Mouse (Mus musculus): ENCODE measurements around the gene Taf1a.
"Not testable (repeated sequence)": the region's sequence is repeated elsewhere in the genome, so short reads cannot be mapped to it uniquely, and the experiment has no call there.

The Taf1a gene

GRCm38 (mm10) chr1:183388426-183389406 lies at the start of gene Taf1a:
Gene Taf1a (plus strand): TSS chr1:183388981.
- DNase-seq: peak; percentile 99

GRCm38 (mm10) chr1:183342902-183343301 lies 45.9 kb upstream of the Taf1a start:
- peak; percentile 66 for DNase-seq

GRCm38 (mm10) chr1:183344886-183345816 lies 43.6 kb upstream of the Taf1a start:
- DNase-seq: peak; percentile 99

- DNase-seq: no peak
Measured at GRCm38 (mm10) chr1:183345817-183346195, 43.0 kb upstream of the Taf1a start.

GRCm38 (mm10) chr1:183349840-183350239 lies 38.9 kb upstream of the Taf1a start:
- peak; percentile 84 for DNase-seq

- DNase-seq: peak; percentile 55
Measured at GRCm38 (mm10) chr1:183358901-183359300, 29.9 kb upstream of the Taf1a start.

- DNase-seq: no peak
Measured at GRCm38 (mm10) chr1:183362301-183362700, 26.5 kb upstream of the Taf1a start.

- peak; percentile 52 for DNase-seq
Measured at GRCm38 (mm10) chr1:183362729-183363576, 25.8 kb upstream of the Taf1a start.

- DNase-seq: no peak
Measured at GRCm38 (mm10) chr1:183363577-183363867, 25.3 kb upstream of the Taf1a start.

GRCm38 (mm10) chr1:183366361-183366760 lies 22.4 kb upstream of the Taf1a start:
- DNase-seq: no peak

GRCm38 (mm10) chr1:183368601-183369400 lies 20.0 kb upstream of the Taf1a start:
- no peak for DNase-seq

GRCm38 (mm10) chr1:183369427-183370014 lies 19.3 kb upstream of the Taf1a start, which contains the start of gene Mia3:
Gene Mia3 (minus strand): TSS chr1:183369553.
- DNase-seq: peak; percentile 100

GRCm38 (mm10) chr1:183374728-183375127 lies 14.1 kb upstream of the Taf1a start:
- no peak for DNase-seq

GRCm38 (mm10) chr1:183377045-183377444 lies 11.7 kb upstream of the Taf1a start:
- DNase-seq: no peak

- DNase-seq: peak; percentile 96
Measured at GRCm38 (mm10) chr1:183378321-183378941, 10.3 kb upstream of the Taf1a start.

- DNase-seq: not testable (repeated sequence)
Measured at GRCm38 (mm10) chr1:183379376-183379775, 9.4 kb upstream of the Taf1a start.

- DNase-seq: no peak
Measured at GRCm38 (mm10) chr1:183381816-183382215, 7.0 kb upstream of the Taf1a start.

- no peak for DNase-seq
Measured at GRCm38 (mm10) chr1:183382621-183383020, 6.2 kb upstream of the Taf1a start.

GRCm38 (mm10) chr1:183387421-183387820 lies 1.4 kb upstream of the Taf1a start:
- DNase-seq: not testable (repeated sequence)

- DNase-seq: no peak
Measured at GRCm38 (mm10) chr1:183403396-183403795, 14.6 kb downstream of the Taf1a start.
